Mouse (Mus musculus) cerebellum, adult 18-20 months (tissue): Measurements from ENCODE around the gene Ush2a.

Experiments used
- DNase-seq, 2 experiments: peaks; one replicate each; pipeline ENCODE4 v3.0.0; 2021

The Ush2a gene

GRCm38 (mm10) chr1:188261903-188262682 lies at the start of gene Ush2a:
Gene Ush2a (plus strand): TSS chr1:188262023.
- DNase-seq: no peak

GRCm38 (mm10) chr1:188214885-188215611 lies 46.8 kb upstream of the Ush2a start:
- DNase-seq: no peak

- no peak for DNase-seq
Measured at GRCm38 (mm10) chr1:188221226-188221792, 40.5 kb upstream of the Ush2a start.

GRCm38 (mm10) chr1:188233036-188233724 lies 28.6 kb upstream of the Ush2a start:
- no peak for DNase-seq

- DNase-seq: no peak
Measured at GRCm38 (mm10) chr1:188238636-188239035, 23.2 kb upstream of the Ush2a start.

GRCm38 (mm10) chr1:188241766-188242165 lies 20.1 kb upstream of the Ush2a start:
- DNase-seq: no peak

- DNase-seq: no peak
Measured at GRCm38 (mm10) chr1:188257500-188257899, 4.3 kb upstream of the Ush2a start.

GRCm38 (mm10) chr1:188260259-188261107 lies 1.3 kb upstream of the Ush2a start:
- no peak for DNase-seq

GRCm38 (mm10) chr1:188267127-188267722 lies 5.4 kb downstream of the Ush2a start:
- no peak for DNase-seq

GRCm38 (mm10) chr1:188269071-188269470 lies 7.2 kb downstream of the Ush2a start:
- no peak for DNase-seq

GRCm38 (mm10) chr1:188313303-188313702 lies 51.5 kb downstream of the Ush2a start:
- DNase-seq: no peak

- DNase-seq: no peak
Measured at GRCm38 (mm10) chr1:188316574-188316973, 54.8 kb downstream of the Ush2a start.

- DNase-seq: no peak
Measured at GRCm38 (mm10) chr1:188320204-188320603, 58.4 kb downstream of the Ush2a start.

GRCm38 (mm10) chr1:188321534-188321933 lies 59.7 kb downstream of the Ush2a start:
- DNase-seq: no peak

GRCm38 (mm10) chr1:188330406-188330805 lies 68.6 kb downstream of the Ush2a start:
- no peak for DNase-seq

GRCm38 (mm10) chr1:188333936-188334335 lies 72.1 kb downstream of the Ush2a start:
- peak in 1 of 2 experiments; percentile 20 for DNase-seq

GRCm38 (mm10) chr1:188347762-188348161 lies 85.9 kb downstream of the Ush2a start:
- no peak for DNase-seq

- no peak for DNase-seq
Measured at GRCm38 (mm10) chr1:188354726-188355125, 92.9 kb downstream of the Ush2a start.

- DNase-seq: peak; percentile 19 to 20
Measured at GRCm38 (mm10) chr1:188363548-188363947, 101.7 kb downstream of the Ush2a start.

- no peak for DNase-seq
Measured at GRCm38 (mm10) chr1:188385180-188385579, 123.4 kb downstream of the Ush2a start.

GRCm38 (mm10) chr1:188385733-188386261 lies 124.0 kb downstream of the Ush2a start:
- no peak for DNase-seq

- DNase-seq: no peak
Measured at GRCm38 (mm10) chr1:188387321-188387720, 125.5 kb downstream of the Ush2a start.
